Mouse (Mus musculus) lung, postnatal 10 days (tissue): Measurements from ENCODE around the gene Nle1.
"Not testable (repeated sequence)": the region's sequence is repeated elsewhere in the genome, so short reads cannot be mapped to it uniquely, and the experiment has no call there.

Experiments used
- DNase-seq: peaks from one replicate; pipeline ENCODE4 v3.0.0; 2021

The Nle1 gene

DNA sequence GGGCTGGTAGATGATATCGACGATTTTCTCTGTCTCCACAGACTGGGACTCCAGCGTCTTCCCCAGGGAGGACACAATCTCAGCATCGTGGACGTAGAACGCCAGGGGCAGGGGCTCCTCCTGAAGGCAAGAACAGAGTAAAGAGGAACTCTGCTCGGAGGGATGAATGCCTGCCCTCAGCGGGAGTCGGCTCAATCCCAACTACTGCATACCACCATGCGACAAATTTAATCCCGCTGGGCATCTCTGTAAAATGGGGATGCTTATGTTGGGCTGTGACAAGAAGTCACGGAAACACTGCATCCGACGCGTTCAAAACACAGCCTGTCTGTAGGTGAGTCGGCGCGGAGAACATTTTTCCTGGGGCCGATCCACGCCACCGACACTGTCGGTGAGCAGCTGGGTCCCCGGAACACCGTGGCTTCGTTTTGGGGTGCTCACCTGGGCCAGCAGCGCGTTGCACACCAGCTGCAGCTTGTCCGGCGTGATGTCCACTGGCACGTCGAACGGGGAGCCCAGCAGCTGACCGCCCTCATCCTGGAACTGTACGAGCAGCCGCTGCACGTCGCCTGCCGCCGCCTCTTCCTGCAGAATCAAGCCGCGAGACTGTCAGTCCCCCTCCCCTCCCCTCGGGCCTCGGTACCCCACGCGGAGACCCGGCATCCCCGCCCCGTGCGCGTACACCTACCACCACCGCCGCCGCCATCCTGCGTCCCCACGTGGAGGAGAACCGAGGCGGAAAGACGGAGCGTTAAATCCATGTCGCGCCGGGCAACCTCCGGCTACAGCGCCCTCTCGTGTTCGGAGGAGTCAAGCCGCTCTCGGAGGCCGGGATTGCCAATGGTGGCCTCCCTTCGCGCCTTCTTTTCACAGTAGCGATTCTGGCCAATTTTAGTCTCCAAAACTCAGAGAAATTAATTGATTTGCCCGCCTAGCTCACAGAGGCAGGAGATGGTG lies at the start of gene Nle1:
Gene Nle1, minus strand, starts transcription at position 761 of the 957 bp plus-strand sequence.
- peak; percentile 95 for DNase-seq

DNA sequence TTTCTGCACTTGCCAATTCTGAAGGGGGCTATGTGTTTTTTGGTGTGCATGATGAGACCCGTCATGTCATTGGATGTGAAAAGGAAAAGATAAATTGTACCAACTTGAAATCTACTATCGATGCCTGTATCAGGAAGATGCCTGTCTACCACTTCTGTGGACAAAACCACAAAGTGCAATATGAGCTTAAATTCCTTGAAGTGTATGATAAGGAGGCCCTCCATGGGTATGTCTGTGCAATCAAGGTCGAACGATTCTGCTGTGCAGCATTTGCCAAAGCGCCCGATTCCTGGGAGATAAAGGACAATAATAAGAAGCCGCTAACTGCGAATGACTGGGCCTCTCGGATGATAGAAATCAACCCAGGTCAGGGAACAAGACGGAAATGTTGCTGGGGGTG lies 48.7 kb upstream of the Nle1 start:
- no peak for DNase-seq

DNA sequence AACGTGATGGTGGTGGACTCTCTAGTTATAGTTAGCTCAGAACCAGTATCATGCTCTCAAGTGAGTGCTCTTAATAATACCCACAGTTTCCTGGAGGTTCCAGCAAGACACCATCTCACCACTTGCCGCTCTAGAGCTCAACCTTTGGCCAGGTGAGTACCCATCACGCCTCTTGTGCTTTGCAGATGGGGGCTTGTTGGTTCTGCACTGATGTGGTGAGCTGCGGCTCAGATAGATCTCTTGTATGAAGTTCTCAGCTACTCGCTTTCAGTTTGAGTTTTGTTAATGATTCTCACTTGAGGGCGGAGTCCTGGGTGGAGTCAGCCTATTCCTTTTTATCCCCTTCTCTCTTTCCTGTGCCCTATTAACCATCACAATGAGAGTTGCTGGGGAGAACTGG lies 46.4 kb upstream of the Nle1 start:
- no peak for DNase-seq

DNA sequence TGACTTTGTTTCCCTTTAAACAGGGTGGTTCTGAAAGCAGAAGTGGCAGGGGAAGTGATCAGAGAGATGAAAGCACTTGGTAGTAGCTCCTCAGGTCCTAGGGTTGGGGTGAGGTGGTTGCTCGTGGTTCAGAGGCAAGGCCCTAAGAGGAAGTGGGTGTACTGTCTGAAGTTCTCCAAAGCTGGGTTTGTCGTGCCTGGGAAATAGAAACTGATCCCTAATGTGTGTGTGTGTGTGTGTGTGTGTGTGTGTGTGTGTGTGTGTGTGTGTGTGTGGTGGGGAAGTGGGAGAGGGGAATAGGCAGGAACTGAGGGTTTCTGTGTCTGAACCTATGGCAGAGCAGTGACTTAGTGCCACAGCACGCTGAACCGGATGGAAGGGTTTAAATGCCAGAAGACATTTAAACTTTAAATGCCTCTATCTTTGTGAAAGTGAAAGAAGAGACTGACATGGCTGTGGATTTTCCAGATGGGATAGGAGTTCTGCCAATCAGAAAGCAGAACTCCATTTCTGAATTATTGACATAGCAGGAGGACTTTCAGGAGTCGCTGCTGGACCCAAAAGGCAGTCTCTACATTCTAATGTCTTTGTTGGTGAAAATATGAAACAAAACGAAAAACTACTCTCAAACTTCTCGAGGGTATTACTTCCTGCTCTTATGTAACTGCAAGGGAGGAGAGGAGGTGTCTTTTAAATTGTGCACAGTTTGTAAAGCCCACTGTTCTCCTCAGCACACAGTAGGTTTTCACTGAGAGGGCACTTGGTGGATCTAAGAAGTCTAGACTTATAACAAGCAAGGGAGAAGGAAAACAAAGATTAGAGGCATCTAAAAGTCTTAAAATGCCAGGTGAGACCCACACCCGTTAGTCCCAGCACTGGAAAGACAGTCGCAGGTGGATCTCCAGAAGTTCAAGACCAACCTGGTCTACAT lies 44.7 kb upstream of the Nle1 start:
- peak; percentile 29 for DNase-seq

DNA sequence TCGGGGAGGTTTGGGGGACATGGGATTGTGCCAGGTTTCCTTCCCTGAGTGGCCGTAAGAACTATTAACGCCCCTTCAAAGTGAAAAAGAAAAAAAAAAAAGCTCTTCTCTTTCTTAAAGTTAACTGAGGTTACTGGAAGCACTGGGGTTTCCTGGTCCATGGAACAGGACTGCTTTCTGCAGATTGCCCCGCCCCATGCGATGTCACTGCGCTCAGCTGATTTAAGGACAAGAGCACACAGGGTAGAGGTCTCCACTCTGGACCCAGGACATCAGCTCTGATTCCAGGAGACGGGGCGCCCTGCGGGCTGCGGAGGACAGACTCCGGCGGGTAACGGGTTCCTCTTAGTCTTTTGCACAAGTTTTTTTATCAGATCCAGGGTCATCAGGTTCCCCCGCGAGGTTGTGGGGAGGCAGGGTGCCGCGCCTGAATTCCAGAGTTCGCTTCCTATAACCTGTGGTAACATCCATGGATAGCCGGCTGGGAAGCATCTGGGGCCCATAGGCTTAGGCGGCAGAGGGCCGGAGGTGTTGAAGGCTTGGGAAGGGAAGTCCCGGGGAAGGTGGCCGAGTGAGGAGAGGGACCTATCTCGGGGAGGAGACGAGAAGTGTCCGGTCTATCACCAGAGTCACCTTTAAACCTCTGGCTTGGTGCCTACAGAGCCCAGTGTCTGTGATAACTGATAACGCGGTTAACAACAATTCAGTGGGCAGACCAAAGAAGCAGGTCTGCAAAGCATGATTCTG lies 43.8 kb upstream of the Nle1 start:
- peak; percentile 86 for DNase-seq

DNA sequence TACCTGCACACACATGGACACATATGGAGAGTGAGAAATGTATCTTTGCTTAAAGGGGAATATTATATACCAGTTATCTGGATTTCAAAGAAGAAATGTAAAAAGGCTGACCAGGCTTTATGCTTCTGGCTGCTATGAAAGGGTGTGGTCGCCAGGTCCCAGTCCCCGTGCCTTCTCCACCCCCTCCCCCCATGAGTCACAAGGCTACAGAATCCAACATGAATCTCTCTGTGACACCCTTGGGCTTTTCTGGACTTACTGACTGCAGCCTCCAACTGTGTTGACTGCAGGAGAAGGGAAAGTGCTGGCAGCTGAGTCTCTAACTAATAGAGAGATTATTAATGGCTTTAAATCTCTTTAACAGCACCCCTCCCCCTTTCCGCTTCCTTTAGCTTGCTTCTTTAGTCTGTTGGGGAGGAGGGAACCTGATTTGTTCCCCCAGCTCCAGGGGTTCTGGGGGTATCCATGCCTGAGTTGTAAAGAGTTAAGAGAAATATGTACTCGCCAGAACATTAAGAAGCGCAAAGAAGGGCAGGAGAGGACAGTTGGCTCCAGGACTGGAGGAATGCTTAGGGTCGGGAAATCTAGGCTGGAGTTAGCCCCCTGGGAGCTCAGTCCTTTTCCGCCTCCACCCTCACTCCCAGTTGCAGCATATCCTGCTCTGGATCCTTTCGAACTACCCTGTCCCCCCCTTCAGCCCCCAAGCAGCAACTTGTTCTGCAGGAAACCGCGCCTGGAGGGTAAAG lies 42.7 kb upstream of the Nle1 start, which contains the start of gene Slfn5:
Gene Slfn5, plus strand, starts transcription at position 614 of the 746 bp plus-strand sequence.
- DNase-seq: peak; percentile 66

DNA sequence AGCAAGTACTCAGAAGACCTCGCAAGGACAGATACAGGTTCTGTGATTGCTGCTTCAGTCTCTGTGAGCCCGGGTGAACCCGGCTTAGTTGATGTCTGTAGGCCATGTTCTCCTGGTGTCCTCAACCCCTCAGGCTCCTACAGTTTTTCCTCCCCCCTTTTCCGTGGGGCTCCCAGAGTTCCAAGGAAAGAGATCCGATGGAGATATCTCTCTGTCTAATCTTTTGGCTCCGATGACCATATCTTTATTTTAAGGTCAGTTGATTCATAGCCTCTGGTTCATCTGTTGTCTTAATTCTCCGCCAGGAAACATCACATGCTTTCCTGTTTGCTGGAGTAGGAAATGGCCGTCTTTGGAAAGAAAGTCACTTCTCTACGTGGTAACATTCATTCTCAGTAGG lies 40.8 kb upstream of the Nle1 start:
- peak; percentile 44 for DNase-seq

DNA sequence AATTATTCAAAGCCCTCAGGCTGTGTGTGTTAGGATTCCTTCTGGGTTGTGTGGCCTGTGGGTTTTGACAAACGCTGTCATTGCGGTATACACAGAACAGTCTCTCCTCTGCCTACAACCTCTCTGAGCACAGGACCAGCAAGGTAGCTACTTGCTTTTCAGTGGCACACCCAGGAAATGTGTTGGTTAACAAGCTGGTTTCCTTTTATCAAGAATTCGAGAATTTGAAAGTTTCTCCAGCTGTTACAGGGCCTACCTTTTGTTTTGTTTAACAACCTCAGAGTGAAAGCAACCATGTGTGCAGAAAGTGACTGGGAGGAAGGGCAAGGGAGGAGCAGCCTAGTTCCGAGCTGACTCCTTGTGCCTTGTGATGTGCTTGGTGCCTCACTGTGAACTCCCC lies 39.2 kb upstream of the Nle1 start:
- no peak for DNase-seq

DNA sequence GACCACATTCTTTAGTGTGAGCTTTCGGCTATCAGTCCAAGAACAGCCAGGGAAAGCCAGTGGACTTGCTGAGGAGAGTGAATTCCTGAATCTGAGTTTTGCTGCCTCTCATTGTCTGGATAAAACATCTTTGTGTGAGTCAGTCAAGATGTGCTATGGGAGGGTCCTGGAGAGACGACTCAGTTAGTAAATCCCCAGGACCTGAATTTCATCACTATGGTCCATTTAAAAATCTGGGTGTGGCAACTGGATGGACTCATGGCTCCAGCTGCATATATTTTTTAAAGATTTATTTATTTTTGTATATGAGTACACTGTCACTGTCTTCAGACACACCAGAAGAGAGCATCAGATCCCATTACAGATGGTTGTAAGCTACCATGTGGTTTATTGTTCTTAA lies 37.4 kb upstream of the Nle1 start:
- no peak for DNase-seq

DNA sequence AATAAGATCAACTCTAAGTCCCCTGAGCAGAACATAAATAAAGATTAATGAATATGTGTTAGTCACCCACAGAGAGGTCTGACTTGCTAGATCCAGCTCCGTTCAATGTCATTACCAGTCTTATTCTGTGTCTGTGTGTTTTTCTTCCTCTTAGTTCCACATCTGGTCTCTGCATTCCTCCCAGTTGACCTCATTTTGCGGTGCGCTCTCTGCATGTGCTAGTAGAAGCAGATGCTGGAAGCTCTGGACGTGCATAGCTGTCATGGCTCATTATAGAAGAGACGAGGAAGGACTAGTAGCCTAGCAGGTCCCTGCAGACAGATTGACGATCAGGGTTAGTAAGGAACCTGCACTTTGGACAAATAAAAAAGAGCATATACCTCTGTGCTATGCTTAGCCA lies 35.1 kb upstream of the Nle1 start:
- DNase-seq: no peak

DNA sequence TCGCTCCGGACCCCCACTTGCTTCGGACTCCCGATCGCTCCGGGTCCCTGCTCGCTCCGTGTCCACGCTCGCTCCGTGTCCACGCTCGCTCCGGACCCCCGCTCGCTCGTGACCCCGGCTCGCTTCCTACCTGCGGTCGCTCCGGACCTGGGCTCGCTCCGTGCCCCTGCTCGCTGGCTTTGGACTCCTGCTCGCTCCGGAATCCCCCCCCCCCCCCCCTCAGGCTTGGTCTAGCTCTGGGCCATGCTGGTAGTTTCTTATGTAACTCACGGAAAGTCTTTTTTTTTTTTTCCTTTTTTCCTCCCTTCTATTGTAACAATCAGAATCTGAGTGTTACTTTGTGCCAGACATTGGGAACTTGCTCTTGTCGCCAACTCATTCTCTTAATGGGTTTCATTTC lies 25.0 kb upstream of the Nle1 start:
- no peak for DNase-seq

DNA sequence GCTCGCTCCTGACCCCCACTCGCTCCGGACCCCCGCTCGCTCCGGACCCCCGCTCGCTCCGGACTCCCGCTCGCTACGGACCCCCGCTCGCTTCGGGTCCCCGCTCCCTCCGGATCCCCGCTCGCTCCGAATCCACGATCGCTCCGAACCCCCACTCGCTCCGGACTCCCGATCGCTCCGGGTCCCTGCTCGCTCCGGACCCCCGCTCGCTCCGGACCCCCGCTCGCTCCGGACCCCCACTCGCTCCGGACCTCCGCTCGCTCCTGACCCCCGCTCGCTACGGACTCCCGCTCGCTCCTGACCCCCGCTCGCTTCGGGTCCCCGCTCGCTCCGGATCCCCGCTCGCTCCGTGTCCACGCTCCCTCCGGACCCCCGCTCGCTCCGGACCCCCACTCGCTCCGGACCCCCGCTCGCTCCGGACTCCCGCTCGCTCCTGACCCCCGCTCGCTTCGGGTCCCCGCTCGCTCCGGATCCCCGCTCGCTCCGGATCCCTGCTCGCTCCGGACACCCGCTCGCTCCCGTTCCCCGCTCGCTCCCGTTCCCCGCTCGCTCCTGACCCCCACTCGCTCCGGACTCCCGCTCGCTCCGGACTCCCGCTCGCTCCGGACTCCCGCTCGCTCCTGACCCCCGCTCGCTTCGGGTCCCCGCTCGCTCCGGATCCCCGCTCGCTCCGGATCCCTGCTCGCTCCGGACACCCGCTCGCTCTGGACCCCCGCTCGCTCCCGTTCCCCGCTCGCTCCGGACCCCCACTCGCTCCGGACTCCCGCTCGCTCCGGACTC lies 23.6 kb upstream of the Nle1 start:
- DNase-seq: peak; percentile 45

DNA sequence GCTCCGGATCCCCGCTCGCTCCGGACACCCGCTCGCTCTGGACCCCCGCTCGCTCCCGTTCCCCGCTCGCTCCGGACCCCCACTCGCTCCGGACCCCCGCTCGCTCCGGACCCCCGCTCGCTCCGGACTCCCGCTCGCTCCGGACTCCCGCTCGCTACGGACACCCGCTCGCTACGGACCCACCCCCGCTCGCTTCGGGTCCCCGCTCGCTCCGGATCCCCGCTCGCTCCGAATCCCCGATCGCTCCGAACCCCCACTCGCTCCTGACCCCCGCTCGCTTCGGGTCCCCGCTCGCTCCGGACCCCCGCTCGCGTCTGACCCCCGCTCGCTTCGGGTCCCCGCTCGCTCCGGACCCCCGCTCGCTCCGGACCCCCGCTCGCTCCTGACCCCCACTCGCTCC lies 22.9 kb upstream of the Nle1 start:
- not testable (repeated sequence) for DNase-seq

DNA sequence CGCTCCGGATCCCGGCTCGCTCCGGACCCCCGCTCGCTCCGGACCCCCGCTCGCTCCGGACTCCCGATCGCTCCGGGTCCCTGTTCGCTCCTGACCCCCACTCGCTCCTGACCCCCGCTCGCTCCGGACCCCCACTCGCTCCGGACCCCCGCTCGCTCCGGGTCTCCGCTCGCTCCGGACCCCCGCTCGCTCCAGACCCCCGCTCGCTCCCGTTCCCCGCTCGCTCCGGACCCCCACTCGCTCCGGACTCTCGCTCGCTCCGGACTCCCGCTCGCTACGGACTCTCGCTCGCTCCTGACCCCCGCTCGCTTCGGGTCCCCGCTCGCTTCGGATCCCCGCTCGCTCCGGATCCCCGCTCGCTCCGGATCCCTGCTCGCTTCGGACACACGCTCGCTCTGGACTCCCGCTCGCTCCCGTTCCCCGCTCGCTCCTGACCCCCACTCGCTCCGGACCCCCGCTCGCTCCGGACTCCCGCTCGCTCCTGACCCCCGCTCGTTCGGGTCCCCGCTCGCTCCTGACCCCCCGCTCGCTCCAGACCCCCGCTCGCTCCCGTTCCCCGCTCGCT lies 22.3 kb upstream of the Nle1 start:
- DNase-seq: peak; percentile 43

DNA sequence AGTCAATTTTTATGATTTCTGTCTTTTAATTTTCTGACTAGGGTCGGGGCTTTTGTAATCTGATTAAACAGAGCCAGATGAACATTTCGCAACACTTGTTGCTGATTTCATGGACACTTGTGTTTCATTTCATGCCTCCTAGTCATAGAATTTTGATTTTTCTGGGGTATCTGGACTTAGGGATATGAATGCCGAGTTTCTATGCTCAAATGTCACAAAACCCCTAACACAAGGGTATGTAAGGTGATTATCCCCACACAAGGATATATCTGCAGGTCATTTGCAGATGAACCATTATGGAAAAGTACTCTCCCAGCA lies 21.4 kb upstream of the Nle1 start:
- DNase-seq: no peak

DNA sequence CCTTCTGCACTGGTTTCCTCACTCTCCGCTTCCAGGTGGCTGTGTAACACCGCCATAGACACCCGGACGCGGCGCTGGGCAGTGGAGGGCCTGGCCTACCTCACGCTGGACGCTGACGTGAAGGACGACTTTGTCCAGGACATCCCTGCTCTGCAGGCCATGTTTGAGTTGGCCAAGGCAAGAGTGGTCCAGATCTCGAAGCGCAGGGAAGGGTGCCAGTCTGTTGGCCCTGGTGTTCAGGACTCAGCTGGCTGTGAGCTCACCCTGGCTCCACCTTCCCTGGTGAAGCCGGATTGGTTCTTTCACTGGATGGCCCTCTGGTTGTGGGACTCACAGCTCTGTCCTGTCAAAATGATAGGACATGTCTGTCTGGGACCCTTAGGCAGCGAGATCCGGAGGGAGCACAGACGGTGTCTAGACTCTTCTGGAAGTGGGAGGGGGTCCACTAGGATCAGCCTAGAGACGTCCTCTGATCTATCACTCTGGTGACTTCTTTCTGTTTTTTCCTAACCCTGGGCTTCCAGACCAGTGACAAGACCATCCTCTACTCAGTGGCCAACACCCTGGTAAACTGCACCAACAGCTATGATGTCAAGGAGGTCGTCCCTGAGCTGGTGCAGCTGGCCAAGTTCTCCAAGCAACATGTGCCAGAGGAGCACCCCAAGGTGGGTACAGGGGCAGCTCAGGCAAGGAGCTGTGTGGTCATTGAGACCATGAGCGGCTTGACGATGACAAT lies 20.9 kb upstream of the Nle1 start:
- DNase-seq: no peak

DNA sequence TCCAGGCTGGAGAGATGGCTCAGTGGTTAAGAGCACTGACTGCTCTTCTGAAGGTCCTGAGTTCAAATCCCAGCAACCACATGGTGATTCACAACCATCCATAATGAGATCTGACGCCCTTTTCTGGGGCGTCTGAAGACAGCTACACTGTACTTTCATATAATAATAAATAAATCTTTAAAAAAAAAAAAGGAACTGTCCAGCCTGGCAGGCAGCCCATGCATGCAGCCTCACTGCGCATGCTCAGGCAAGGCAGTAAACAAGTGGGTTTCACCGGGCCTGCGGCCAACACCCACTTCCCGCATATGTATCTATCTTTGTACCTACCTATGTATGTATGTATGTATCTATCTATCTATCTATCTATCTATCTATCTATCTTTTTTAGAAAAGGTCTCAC lies 15.7 kb upstream of the Nle1 start:
- not testable (repeated sequence) for DNase-seq

DNA sequence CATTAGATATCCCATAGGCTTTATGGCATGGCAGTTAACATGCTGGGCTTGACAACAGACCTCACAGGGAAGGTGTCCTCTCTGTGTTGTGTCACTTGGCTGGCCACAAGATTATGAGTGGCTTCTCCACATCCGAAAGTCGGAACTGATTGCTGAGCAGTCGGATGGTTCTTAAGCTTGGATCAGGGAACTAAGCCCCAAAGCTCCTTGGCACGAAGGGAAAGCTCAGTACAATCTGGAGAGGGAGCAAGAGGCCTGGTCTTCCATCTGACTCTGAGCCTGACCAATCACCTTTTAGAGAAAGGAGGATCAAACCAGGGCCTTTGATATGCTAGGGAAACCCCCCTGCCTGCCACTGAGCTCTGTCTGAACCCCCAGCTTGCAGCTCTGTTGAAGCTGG lies 13.5 kb upstream of the Nle1 start:
- no peak for DNase-seq

DNA sequence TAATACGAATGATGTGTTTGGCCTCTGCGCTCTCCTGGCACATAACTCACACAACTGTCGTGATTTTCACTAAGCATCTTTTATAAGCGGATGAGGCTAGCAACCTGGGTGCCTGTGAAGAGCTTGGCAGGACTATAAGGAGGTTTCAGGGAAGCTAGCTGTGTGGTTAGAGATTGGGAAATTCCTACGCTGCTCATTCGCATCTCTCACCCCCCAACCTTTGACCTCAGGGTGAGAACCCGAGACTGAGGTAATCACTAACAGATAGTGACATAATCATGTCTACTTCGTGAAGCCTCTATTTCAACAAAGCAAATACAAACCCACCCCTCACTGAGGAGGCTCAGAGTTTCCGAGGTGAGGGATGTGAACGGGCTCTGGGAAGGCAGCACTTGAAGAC lies 12.6 kb upstream of the Nle1 start:
- no peak for DNase-seq

DNA sequence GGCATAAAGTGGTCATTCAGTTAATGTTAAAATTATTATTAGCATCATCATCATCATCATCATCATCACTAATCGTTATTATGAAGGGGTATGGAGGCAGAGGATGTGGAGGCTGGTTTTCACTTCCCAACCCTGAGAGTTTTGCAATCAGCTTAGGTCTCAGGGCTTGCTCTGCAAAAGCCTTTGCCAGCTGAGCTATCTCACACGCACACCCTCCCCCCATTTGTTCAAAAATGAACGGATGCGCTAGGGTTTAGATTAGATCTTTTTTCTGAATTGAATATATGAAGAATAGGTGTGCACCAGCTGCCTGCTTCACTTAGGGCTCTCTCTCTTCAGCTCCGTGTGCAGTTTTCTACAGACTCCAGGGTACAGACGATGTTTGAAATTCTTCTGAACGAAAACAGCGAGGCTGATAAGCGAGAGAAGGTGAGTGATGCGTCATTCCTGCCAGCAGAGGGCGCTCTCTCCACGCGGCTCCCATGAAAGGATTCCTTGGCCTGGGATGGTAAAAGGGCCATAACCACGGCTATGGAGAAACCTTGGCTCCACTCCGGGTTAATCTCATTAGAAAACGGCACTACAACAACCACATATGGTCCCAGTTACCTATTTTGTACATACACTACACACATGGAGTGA lies 6.6 kb upstream of the Nle1 start:
- peak; percentile 77 for DNase-seq
